In genomic region chr5:111417378-111418131, GRCm38 (mm10) we compare ENCODE assay signal across 8 mouse cellular contexts. TPM values are rescaled to one million over a fixed set of nuclear protein-coding genes. Genes with fewer than 3 reads are reported as not detected.
DNase-seq lines count a peak whose midpoint lies in the region; ATAC-seq and TF ChIP-seq lines count a peak whose summit lies in the region.

No protein-coding gene starts in this region.

- peaks cover 45% of the 10 kb centered on the region for H3K36me3 ChIP-seq in hindbrain, embryonic 10.5 days
- H3K36me3 ChIP-seq in liver, embryonic 14.5 days (replicated peaks; ENCODE audit: control insufficient read depth, insufficient read depth, low read depth): no peaks in the 10 kb centered on the region
- H3K36me3 ChIP-seq in stomach, embryonic 15.5 days: 0 out of 2 replicates have a peak, but pooled peaks cover 4% of the 10 kb centered on the region

- peak overlapping the region; percentile 60 for H3K4me2 ChIP-seq in liver, embryonic 14.5 days (ENCODE audit: low read depth)
- H3K4me2 ChIP-seq in stomach, embryonic 15.5 days: peak overlapping the region; percentile 94

- DNase-seq in embryo, embryonic 9.5 days (ENCODE audit: extremely low spot score): peak; percentile 60
- no peak for DNase-seq in embryo, embryonic 10.5 days (ENCODE audit: low spot score)
- peak; percentile 44 for DNase-seq in urinary bladder, adult 2 months (ENCODE audit: low spot score)
- no peak for DNase-seq in urinary bladder, postnatal 25 days (ENCODE audit: low spot score)
- peak; percentile 64 for DNase-seq in hindbrain, embryonic 10.5 days (ENCODE audit: low spot score)
- no peak for DNase-seq in liver, embryonic 14.5 days (ENCODE audit: low read depth in 3 of 3, low spot score in 3 of 3)
- DNase-seq in right cerebral cortex, adult 18-20 months: no peak

- peaks cover 82% of the 10 kb centered on the region for H3K4me1 ChIP-seq in hindbrain, embryonic 10.5 days (replicated peaks)
- no peaks in the 10 kb centered on the region for H3K4me1 ChIP-seq in liver, embryonic 14.5 days (replicated peaks; ENCODE audit: control insufficient read depth in 2 of 2, insufficient read depth in 2 of 2, low read length in 1 of 2)
- peaks cover 40% of the 10 kb centered on the region for H3K4me1 ChIP-seq in stomach, embryonic 15.5 days

- H3K9me3 ChIP-seq in hindbrain, embryonic 10.5 days: no peaks in the 10 kb centered on the region
- no peaks in the 10 kb centered on the region for H3K9me3 ChIP-seq in liver, embryonic 14.5 days (ENCODE audit: control insufficient read depth, low read length)
- H3K9me3 ChIP-seq in stomach, embryonic 15.5 days: no peaks in the 10 kb centered on the region

- TF ChIP-seq EP300 in liver, embryonic 14.5 days (IDR thresholded peaks at IDR 0.05; ENCODE audit: low read depth): no peak

- H3K27me3 ChIP-seq in hindbrain, embryonic 10.5 days (ENCODE audit: insufficient read depth, poor library complexity, severe bottlenecking): peaks cover 7% of the 10 kb centered on the region; the same call in 1 of the 2 replicates
- H3K27me3 ChIP-seq in liver, embryonic 14.5 days (ENCODE audit: control insufficient read depth, insufficient read depth, low read length): peaks cover 68% of the 10 kb centered on the region
- peaks cover 37% of the 10 kb centered on the region for H3K27me3 ChIP-seq in stomach, embryonic 15.5 days (replicated peaks)

- no peak overlapping the region for H3K9ac ChIP-seq in liver, embryonic 14.5 days (replicated peaks)
- H3K9ac ChIP-seq in stomach, embryonic 15.5 days: peak overlapping the region; percentile 75

- no peak for TF ChIP-seq CTCF in liver, embryonic 14.5 days (IDR thresholded peaks at IDR 0.05; ENCODE audit: low read depth)

- peak overlapping the region; percentile 99 for H3K27ac ChIP-seq in hindbrain, embryonic 10.5 days
- H3K27ac ChIP-seq in liver, embryonic 14.5 days: no peak overlapping the region
- peak overlapping the region; percentile 81 for H3K27ac ChIP-seq in stomach, embryonic 15.5 days

- H3K4me3 ChIP-seq in hindbrain, embryonic 10.5 days: peak overlapping the region; percentile 99
- peak overlapping the region; percentile 49 to 51 for H3K4me3 ChIP-seq in liver, embryonic 14.5 days (ENCODE audit: insufficient read depth in 1 of 2, low read depth in 2 of 2, low read length in 2 of 2)
- H3K4me3 ChIP-seq in stomach, embryonic 15.5 days (replicated peaks): peak overlapping the region; percentile 72

- under 1% methylated on average over 105 of the region's 105 CpGs for WGBS in hindbrain, embryonic 10.5 days
- under 1% methylated on average over 94 of the region's 105 CpGs for WGBS in liver, embryonic 14.5 days (ENCODE audit: insufficient replicate concordance)
- WGBS in stomach, embryonic 15.5 days: under 1% methylated on average over 86 of the region's 105 CpGs

- no peak for ATAC-seq in liver, embryonic 14.5 days (ENCODE audit: insufficient read depth)
- ATAC-seq in stomach, embryonic 15.5 days (ENCODE audit: insufficient read depth, low FRiP score, low read depth): no peak

RNA-seq across cellular contexts. Expression of gene Mn1, which starts 0.4 kb away (rescaled TPM):
- 4.9 and 8.3 TPM in 2 replicates for polyA plus RNA-seq in urinary bladder, adult 2 months (2012; rRNA removed)
- polyA plus RNA-seq in hindbrain, embryonic 10.5 days (2016; fragmentation: Nextera tagmentation; extraction: Ambion mirVana): 55.9 and 65.1 TPM in 2 replicates
- polyA plus RNA-seq in liver, embryonic 14.5 days (2012; rRNA removed): 0.44 and 0.52 TPM in 2 replicates
- 0.81 and 0.99 TPM in 2 replicates for polyA plus RNA-seq in liver, embryonic 14.5 days (2014; fragmentation: Nextera tagmentation; extraction: Ambion mirVana)
- 11.9 and 12.0 TPM in 2 replicates for polyA plus RNA-seq in stomach, embryonic 15.5 days (2015; fragmentation: Nextera tagmentation; extraction: Ambion mirVana)

Comparison
In these comparisons a context has a peak if more than half of its experiments do, and no peak if none do; other contexts are left out.
1. DNase-seq: peak in embryo, embryonic 9.5 days (single experiment), urinary bladder, adult 2 months (single experiment) and hindbrain, embryonic 10.5 days (single experiment); none in embryo, embryonic 10.5 days (single experiment), urinary bladder, postnatal 25 days (single experiment), liver, embryonic 14.5 days (0 of 3) and right cerebral cortex, adult 18-20 months (single experiment).
2. Peak in every context shown above with its lines, with median percentiles within 50 percentile points of each other: H3K4me3 ChIP-seq.